Mouse (Mus musculus): ENCODE results near the gene Dvl1.

Dvl1 gene

GRCm38 (mm10) chr4:155907003-155907402 is 59.8 kb downstream of the Dvl1 start:
- DNase-seq (ENCODE audit: low spot score in 2 of 2), result peak in 1 of 2 experiments; percentile 0

GRCm38 (mm10) chr4:155908281-155908680 is 61.1 kb downstream of the Dvl1 start:
- DNase-seq (ENCODE audit: low spot score in 2 of 2), result peak in 1 of 2 experiments; percentile 0

- DNase-seq (ENCODE audit: low spot score in 2 of 2), result no peak
Observed at GRCm38 (mm10) chr4:155908751-155909150, 61.5 kb downstream of the Dvl1 start.

Data from right cerebral cortex, postnatal 36 days (tissue).